Comparison of ENCODE assay signal across 19 mouse cellular contexts in the genomic region with DNA sequence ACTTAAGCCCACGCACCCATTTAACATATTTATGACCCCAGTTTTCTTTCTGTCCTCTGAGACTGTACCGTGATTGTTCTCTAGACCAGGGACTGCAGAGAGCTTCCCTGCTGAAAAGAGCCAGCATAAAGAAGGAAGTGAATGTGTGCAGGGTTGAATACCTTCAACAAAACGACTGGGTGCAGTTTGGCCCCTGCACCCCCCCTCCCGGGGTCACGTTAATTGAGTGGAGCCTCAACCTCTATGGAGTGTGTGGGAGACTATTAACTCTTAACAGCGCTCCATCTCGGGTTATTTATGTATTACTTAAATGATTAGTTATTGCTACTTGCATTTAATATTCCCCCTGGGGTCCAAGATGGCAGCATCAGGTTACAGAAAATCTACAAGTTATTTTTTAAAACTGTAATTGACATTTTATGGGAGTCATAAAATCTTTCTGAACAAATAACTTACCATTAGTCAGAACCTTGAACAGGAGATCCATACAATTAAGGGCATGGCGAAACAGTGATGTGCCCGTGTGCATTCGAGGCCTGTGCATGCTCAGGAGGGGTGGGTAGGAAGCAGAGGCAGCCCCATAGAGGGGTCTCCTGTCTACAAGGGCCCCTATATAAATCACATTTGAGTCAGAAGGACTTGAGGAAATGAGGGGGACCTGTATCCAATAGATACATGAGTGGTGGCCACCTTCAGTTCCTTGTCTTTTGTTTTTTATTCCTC. TPM values are rescaled to one million over a fixed set of nuclear protein-coding genes. Genes with fewer than 3 reads are reported as not detected.
DNase-seq lines count a peak whose midpoint lies in the region; ATAC-seq and TF ChIP-seq lines count a peak whose summit lies in the region.
"Had no signal": no experiment of that assay in that cellular context is flagged by ENCODE, and none has a peak within 500 bp of the region (broad histone marks: within the 10 kb centered on the region; RNA-seq: fewer than 3 reads in every experiment).

No protein-coding gene starts in this region.

- H3K36me3 ChIP-seq in embryonic facial prominence, embryonic 11.5 days (replicated peaks; ENCODE audit: control insufficient read depth, insufficient read depth, low read depth, low read length): no peaks in the 10 kb centered on the region
- no peaks in the 10 kb centered on the region for H3K36me3 ChIP-seq in embryonic facial prominence, embryonic 10.5 days (replicated peaks)
- no peaks in the 10 kb centered on the region for H3K36me3 ChIP-seq in midbrain, embryonic 11.5 days (ENCODE audit: control insufficient read depth, insufficient read depth, low read length)
- H3K36me3 ChIP-seq in midbrain, embryonic 15.5 days (replicated peaks): no peaks in the 10 kb centered on the region
- no peaks in the 10 kb centered on the region for H3K36me3 ChIP-seq in forebrain, postnatal 0 days (ENCODE audit: insufficient read depth)
- no peaks in the 10 kb centered on the region for H3K36me3 ChIP-seq in midbrain, embryonic 14.5 days (ENCODE audit: control insufficient read depth, insufficient read depth, low read length)
- H3K36me3 ChIP-seq in thymus, adult 2 months (ENCODE audit: control insufficient read depth, insufficient read depth, low read length): no peaks in the 10 kb centered on the region
- H3K36me3 ChIP-seq: heart, embryonic 13.5 days had no signal

- WGBS in embryonic facial prominence, embryonic 11.5 days: 38% methylated on average over 10 of the region's 10 CpGs
- WGBS in embryonic facial prominence, embryonic 10.5 days: 40% methylated on average over 10 of the region's 10 CpGs
- 46% methylated on average over 10 of the region's 10 CpGs for WGBS in midbrain, embryonic 11.5 days
- WGBS in midbrain, embryonic 15.5 days: 34% methylated on average over 10 of the region's 10 CpGs
- WGBS in forebrain, postnatal 0 days: 19% methylated on average over 10 of the region's 10 CpGs
- WGBS in midbrain, embryonic 14.5 days: 36% methylated on average over 10 of the region's 10 CpGs
- WGBS in thymus, adult 2 months: 65% methylated on average over 10 of the region's 10 CpGs

- no peaks in the 10 kb centered on the region for H3K27me3 ChIP-seq in embryonic facial prominence, embryonic 11.5 days (ENCODE audit: control insufficient read depth, insufficient read depth, low read length)
- H3K27me3 ChIP-seq in embryonic facial prominence, embryonic 10.5 days (replicated peaks; ENCODE audit: low read depth, poor library complexity, severe bottlenecking): peaks cover 26% of the 10 kb centered on the region
- H3K27me3 ChIP-seq in midbrain, embryonic 11.5 days (ENCODE audit: control insufficient read depth, insufficient read depth, low read length): no peaks in the 10 kb centered on the region; the same call in 1 of the 2 replicates
- H3K27me3 ChIP-seq in midbrain, embryonic 15.5 days (replicated peaks): peaks cover 3% of the 10 kb centered on the region; the same call in 1 of the 2 replicates
- H3K27me3 ChIP-seq in forebrain, postnatal 0 days (ENCODE audit: insufficient read depth, low read length): no peaks in the 10 kb centered on the region
- H3K27me3 ChIP-seq in midbrain, embryonic 14.5 days (ENCODE audit: control insufficient read depth, insufficient read depth, low read length): no peaks in the 10 kb centered on the region
- H3K27me3 ChIP-seq in thymus, adult 2 months (ENCODE audit: control insufficient read depth, insufficient read depth, low read length): no peaks in the 10 kb centered on the region
- H3K27me3 ChIP-seq: heart, embryonic 13.5 days had no signal

- no peaks in the 10 kb centered on the region for H3K9me3 ChIP-seq in embryonic facial prominence, embryonic 11.5 days (replicated peaks; ENCODE audit: control insufficient read depth, low read length)
- no peaks in the 10 kb centered on the region for H3K9me3 ChIP-seq in embryonic facial prominence, embryonic 10.5 days
- no peaks in the 10 kb centered on the region; the same call in 1 of the 2 replicates for H3K9me3 ChIP-seq in midbrain, embryonic 11.5 days (ENCODE audit: control insufficient read depth, low read length)
- no peaks in the 10 kb centered on the region for H3K9me3 ChIP-seq in midbrain, embryonic 15.5 days
- H3K9me3 ChIP-seq in forebrain, postnatal 0 days (ENCODE audit: low read length): no peaks in the 10 kb centered on the region
- no peaks in the 10 kb centered on the region for H3K9me3 ChIP-seq in midbrain, embryonic 14.5 days (ENCODE audit: control insufficient read depth, low read length)
- H3K9me3 ChIP-seq: heart, embryonic 13.5 days had no signal

- TF ChIP-seq POLR2A in thymus, adult 2 months (IDR thresholded peaks at IDR 0.05; ENCODE audit: control insufficient read depth, extremely low read depth, insufficient read depth, low read length, poor library complexity): no peak

- H3K9ac ChIP-seq in embryonic facial prominence, embryonic 11.5 days (replicated peaks; ENCODE audit: low read length): no peak overlapping the region
- H3K9ac ChIP-seq in midbrain, embryonic 11.5 days (ENCODE audit: low read length): no peak overlapping the region
- no peak overlapping the region for H3K9ac ChIP-seq in midbrain, embryonic 15.5 days
- H3K9ac ChIP-seq in forebrain, postnatal 0 days: no peak overlapping the region
- H3K9ac ChIP-seq in midbrain, embryonic 14.5 days (replicated peaks; ENCODE audit: low read length): no peak overlapping the region
- H3K9ac ChIP-seq: heart, embryonic 13.5 days had no signal

- H3K27ac ChIP-seq in embryonic facial prominence, embryonic 11.5 days (replicated peaks; ENCODE audit: low read depth, low read length): no peak overlapping the region
- H3K27ac ChIP-seq in embryonic facial prominence, embryonic 10.5 days (replicated peaks): no peak overlapping the region; the same call in 1 of the 2 replicates
- no peak overlapping the region for H3K27ac ChIP-seq in midbrain, embryonic 11.5 days (ENCODE audit: low read depth, low read length)
- no peak overlapping the region for H3K27ac ChIP-seq in midbrain, embryonic 15.5 days
- no peak overlapping the region for H3K27ac ChIP-seq in forebrain, postnatal 0 days (ENCODE audit: low read depth, low read length)
- no peak overlapping the region for H3K27ac ChIP-seq in midbrain, embryonic 14.5 days (replicated peaks; ENCODE audit: low read depth, low read length)
- no peak overlapping the region for H3K27ac ChIP-seq in thymus, adult 2 months (ENCODE audit: control insufficient read depth, insufficient read depth, low read length)
- H3K27ac ChIP-seq: heart, embryonic 13.5 days; macrophage; stomach, postnatal 0 days had no signal

- no peak for TF ChIP-seq CTCF in forebrain, postnatal 0 days (IDR thresholded peaks at IDR 0.05; ENCODE audit: low read depth)
- TF ChIP-seq CTCF in thymus, adult 2 months (IDR thresholded peaks at IDR 0.05; ENCODE audit: borderline replicate concordance, control insufficient read depth, extremely low read depth, insufficient read depth, low read length, poor library complexity): no peak

- no peaks in the 10 kb centered on the region for H3K4me1 ChIP-seq in embryonic facial prominence, embryonic 11.5 days (ENCODE audit: control insufficient read depth, insufficient read depth, low read length)
- peaks cover 34% of the 10 kb centered on the region for H3K4me1 ChIP-seq in embryonic facial prominence, embryonic 10.5 days
- peaks cover 7% of the 10 kb centered on the region; the same call in 1 of the 2 replicates for H3K4me1 ChIP-seq in midbrain, embryonic 11.5 days (ENCODE audit: control insufficient read depth, insufficient read depth, low read length)
- peaks cover 8% of the 10 kb centered on the region for H3K4me1 ChIP-seq in midbrain, embryonic 15.5 days
- no peaks in the 10 kb centered on the region for H3K4me1 ChIP-seq in forebrain, postnatal 0 days (ENCODE audit: insufficient read depth)
- peaks cover 10% of the 10 kb centered on the region; the same call in 1 of the 2 replicates for H3K4me1 ChIP-seq in midbrain, embryonic 14.5 days (ENCODE audit: control insufficient read depth, insufficient read depth, low read length)
- H3K4me1 ChIP-seq in thymus, adult 2 months (replicated peaks; ENCODE audit: control insufficient read depth, insufficient read depth, low read length): no peaks in the 10 kb centered on the region
- H3K4me1 ChIP-seq: heart, embryonic 13.5 days had no signal

- no peak overlapping the region for H3K4me2 ChIP-seq in embryonic facial prominence, embryonic 11.5 days (ENCODE audit: low read depth, low read length)
- H3K4me2 ChIP-seq in midbrain, embryonic 11.5 days: no peak overlapping the region
- H3K4me2 ChIP-seq in midbrain, embryonic 15.5 days: no peak overlapping the region
- no peak overlapping the region for H3K4me2 ChIP-seq in forebrain, postnatal 0 days (ENCODE audit: low read depth)
- H3K4me2 ChIP-seq in midbrain, embryonic 14.5 days (ENCODE audit: low read length): no peak overlapping the region
- H3K4me2 ChIP-seq: heart, embryonic 13.5 days had no signal

- no peak for DNase-seq in embryonic facial prominence, embryonic 11.5 days (ENCODE audit: low spot score)
- DNase-seq in embryonic facial prominence, embryonic 10.5 days (ENCODE audit: low spot score): no peak
- peak; percentile 79 for DNase-seq in midbrain, embryonic 11.5 days (ENCODE audit: low spot score, missing footprints)
- DNase-seq in forebrain, postnatal 0 days: no peak
- DNase-seq in midbrain, embryonic 14.5 days: peak; percentile 32
- no peak for DNase-seq in ovary, postnatal 14 days (ENCODE audit: low spot score)
- DNase-seq in thymus, adult 2 months: no peak
- DNase-seq: cerebellum, adult 18-20 months; layer of hippocampus, adult 9-11 months; left cerebral cortex, postnatal 4 days; lung, adult 18-20 months; spleen, adult 18-20 months; thymus, postnatal 4 days had no signal

- no peak overlapping the region for H3K4me3 ChIP-seq in embryonic facial prominence, embryonic 11.5 days (ENCODE audit: low read depth, low read length)
- H3K4me3 ChIP-seq in embryonic facial prominence, embryonic 10.5 days: no peak overlapping the region
- no peak overlapping the region for H3K4me3 ChIP-seq in midbrain, embryonic 11.5 days (ENCODE audit: low read depth, low read length)
- no peak overlapping the region for H3K4me3 ChIP-seq in midbrain, embryonic 15.5 days
- H3K4me3 ChIP-seq in forebrain, postnatal 0 days (ENCODE audit: low read depth, low read length): no peak overlapping the region
- H3K4me3 ChIP-seq in midbrain, embryonic 14.5 days (replicated peaks; ENCODE audit: low read depth, low read length): no peak overlapping the region
- no peak overlapping the region for H3K4me3 ChIP-seq in thymus, adult 2 months (ENCODE audit: control insufficient read depth, insufficient read depth, low read length)
- H3K4me3 ChIP-seq: heart, embryonic 13.5 days; myocyte had no signal

- 0 out of 2 replicates have a peak, but pooled peaks have one; percentile 34 for ATAC-seq in embryonic facial prominence, embryonic 11.5 days (replicated peaks; ENCODE audit: insufficient number of reproducible peaks, low FRiP score, low TSS enrichment, low read depth)
- ATAC-seq in midbrain, embryonic 11.5 days (ENCODE audit: low FRiP score): peak; percentile 35; the same call in 1 of the 2 replicates
- ATAC-seq in midbrain, embryonic 15.5 days (replicated peaks): no peak
- ATAC-seq in forebrain, postnatal 0 days: peak; percentile 58
- peak; percentile 31; the same call in 1 of the 2 replicates for ATAC-seq in midbrain, embryonic 14.5 days (ENCODE audit: low FRiP score, low TSS enrichment)

RNA-seq across cellular contexts. Expression of a gene that starts 43.3 kb away (rescaled TPM):
- 151 and 157 TPM in 2 replicates for polyA plus RNA-seq in embryonic facial prominence, embryonic 11.5 days (2014; fragmentation: Nextera tagmentation; extraction: Ambion mirVana)
- 77.9 and 78.3 TPM in 2 replicates for polyA plus RNA-seq in embryonic facial prominence, embryonic 10.5 days (2016; fragmentation: Nextera tagmentation; extraction: Ambion mirVana)
- 87.2 and 103 TPM in 2 replicates for polyA plus RNA-seq in midbrain, embryonic 11.5 days (2014; fragmentation: Nextera tagmentation; extraction: Ambion mirVana)
- 15.1 and 23.1 TPM in 2 replicates for polyA plus RNA-seq in midbrain, embryonic 15.5 days (2015; fragmentation: Nextera tagmentation; extraction: Ambion mirVana)
- total RNA-seq in forebrain, postnatal 0 days (2014; rRNA removed): 23.5 and 40.9 TPM in 2 replicates
- polyA plus RNA-seq in forebrain, postnatal 0 days (2015; fragmentation: Nextera tagmentation; extraction: Ambion mirVana): 22.4 and 23.1 TPM in 2 replicates
- polyA plus RNA-seq in midbrain, embryonic 14.5 days (2014; fragmentation: Nextera tagmentation; extraction: Ambion mirVana): 13.8 and 24.2 TPM in 2 replicates
- polyA plus RNA-seq in thymus, adult 2 months (2012; rRNA removed): 58.7 and 66.8 TPM in 2 replicates
- total RNA-seq: hematopoietic stem cell, adult 5-6 weeks had no signal

Comparison
In these comparisons a context has a peak if more than half of its experiments do, and no peak if none do; other contexts are left out.
1. DNase-seq: peak in midbrain, embryonic 11.5 days (single experiment) and midbrain, embryonic 14.5 days (single experiment); none in embryonic facial prominence, embryonic 11.5 days (single experiment), embryonic facial prominence, embryonic 10.5 days (single experiment), forebrain, postnatal 0 days (single experiment), ovary, postnatal 14 days (single experiment) and thymus, adult 2 months (single experiment).